Mouse (Mus musculus) C2C12 (cell line): ENCODE data around the gene Chd1. TPM values are rescaled to one million over a fixed set of nuclear protein-coding genes. Genes with fewer than 3 reads are reported as not detected.

Experiments
- H3K27me3 ChIP-seq: one replicate; pipeline ENCODE4 v1.6.1; 2011; ENCODE audit not compliant: control insufficient read depth, insufficient read depth, insufficient read length
- H3K36me3 ChIP-seq: one replicate; pipeline ENCODE4 v1.6.1; 2011; ENCODE audit not compliant: control insufficient read depth, insufficient read depth
- H3K4me3 ChIP-seq: one replicate; pipeline ENCODE4 v1.5.1; 2011; ENCODE audit warnings: mild to moderate bottlenecking, control low read depth; ENCODE audit not compliant: poor library complexity, insufficient read depth, severe bottlenecking
- H3K79me2 ChIP-seq: one replicate; pipeline ENCODE4 v1.6.1; 2011; ENCODE audit not compliant: control insufficient read depth, insufficient read depth
- H3K79me3 ChIP-seq: one replicate; pipeline ENCODE4 v1.6.1; 2011; ENCODE audit warnings: low read depth, control low read depth
- H3ac ChIP-seq: one replicate; pipeline ENCODE3; 2011; ENCODE audit warnings: low read depth; ENCODE audit not compliant: control insufficient read depth, insufficient read length
- CEBPB ChIP-seq: IDR thresholded peaks from one replicate; pipeline ENCODE4 v1.6.1; 2011; ENCODE audit warnings: low read depth, mild to moderate bottlenecking, control low read depth, moderate library complexity
- CTCF ChIP-seq: IDR thresholded peaks from one replicate; pipeline ENCODE4 v1.5.1; 2011; ENCODE audit not compliant: control insufficient read depth, insufficient read depth, insufficient read length
- FOSL1 ChIP-seq: IDR thresholded peaks from one replicate; pipeline ENCODE4 v1.8.0; 2011; ENCODE audit warnings: mild to moderate bottlenecking, low read length; ENCODE audit not compliant: poor library complexity, insufficient read depth, severe bottlenecking
- MAX ChIP-seq: IDR thresholded peaks from one replicate; pipeline ENCODE4 v1.6.1; 2011; ENCODE audit warnings: mild to moderate bottlenecking, control low read depth
- MYOD1 ChIP-seq: IDR thresholded peaks from one replicate; pipeline ENCODE4 v1.6.1; 2011; ENCODE audit warnings: low read depth; ENCODE audit not compliant: control insufficient read depth, insufficient read length
- MYOG ChIP-seq: IDR thresholded peaks from one replicate; pipeline ENCODE4 v1.6.1; 2011; ENCODE audit not compliant: control insufficient read depth, insufficient read length; ENCODE audit errors: extremely low read depth
- USF1 ChIP-seq: IDR thresholded peaks from one replicate; pipeline ENCODE4 v1.6.1; 2011; ENCODE audit warnings: low read depth, mild to moderate bottlenecking, control low read depth, moderate library complexity
- polyA plus RNA-seq: library from polyadenylated mRNA; unstranded; fragments of >200 nt; fragmentation: generic; extraction: Trizol; gene quantifications from one replicate; pipeline ENCODE4 v1.2.1, GENCODE M21; 2012; ENCODE audit warnings: missing spikeins

Chd1 gene
- polyA plus RNA-seq, 1 experiment = 6.9 TPM

GRCm38 (mm10) chr17:15817634-15818033, 112.9 kb downstream of the Chd1 start:
- peaks cover 80% of the 10 kb centered on the region for H3K36me3 ChIP-seq
- TF ChIP-seq FOSL1 = no peak
- no peak overlapping the region for H3ac ChIP-seq
- H3K79me2 ChIP-seq = peaks cover 100% of the 10 kb centered on the region
- H3K79me3 ChIP-seq = peaks cover 94% of the 10 kb centered on the region
- no peaks in the 10 kb centered on the region for H3K27me3 ChIP-seq
- H3K4me3 ChIP-seq = no peak overlapping the region

DNA sequence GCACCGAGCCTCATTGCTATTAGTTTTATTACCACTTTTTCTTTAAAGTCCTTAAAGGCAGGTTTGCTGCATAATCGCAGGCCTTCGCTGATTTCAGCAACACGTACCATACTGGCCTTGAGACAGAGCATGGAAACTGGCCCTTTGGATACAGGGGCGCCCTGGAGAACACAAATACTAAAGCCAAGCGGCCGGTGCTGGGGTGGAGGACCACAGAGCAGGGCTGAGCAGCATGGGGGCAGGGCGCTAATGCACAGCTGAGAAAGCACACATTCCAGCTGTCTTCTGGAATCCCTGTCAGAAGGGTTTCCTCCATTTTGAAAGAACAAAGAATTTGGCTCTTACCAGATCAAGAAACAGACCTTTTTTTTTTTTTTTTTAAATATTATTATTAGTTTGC, 113.6 kb downstream of the Chd1 start:
- H3K79me2 ChIP-seq = peaks cover 100% of the 10 kb centered on the region
- no peaks in the 10 kb centered on the region for H3K27me3 ChIP-seq
- H3K4me3 ChIP-seq = no peak overlapping the region
- H3K79me3 ChIP-seq = peaks cover 95% of the 10 kb centered on the region
- peaks cover 77% of the 10 kb centered on the region for H3K36me3 ChIP-seq
- H3ac ChIP-seq = no peak overlapping the region
- TF ChIP-seq CTCF (no peak), FOSL1 (no peak), USF1 (no peak), MAX (no peak), MYOD1 (no peak), CEBPB (no peak), MYOG (no peak)

DNA sequence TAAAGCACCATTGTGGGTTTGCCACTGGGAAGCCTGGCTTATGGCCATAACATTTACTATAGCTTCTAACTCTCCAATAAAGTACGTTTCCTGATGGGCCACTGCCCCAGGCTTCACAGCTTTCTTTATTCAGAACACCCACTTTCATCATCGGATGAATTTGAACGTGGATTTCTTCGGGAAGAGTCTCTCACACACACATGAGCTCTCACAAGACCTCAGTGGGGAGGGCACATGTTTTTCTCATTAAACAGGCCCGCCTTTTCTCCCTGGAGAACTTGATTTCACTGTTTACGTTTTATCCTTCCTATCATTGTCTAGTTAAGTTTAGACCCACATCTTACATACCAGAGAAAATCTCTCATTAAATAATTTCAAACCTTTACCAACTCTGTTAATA, 115.4 kb downstream of the Chd1 start:
- H3K79me3 ChIP-seq = peaks cover 95% of the 10 kb centered on the region
- H3K4me3 ChIP-seq = no peak overlapping the region
- peaks cover 60% of the 10 kb centered on the region for H3K36me3 ChIP-seq
- no peaks in the 10 kb centered on the region for H3K27me3 ChIP-seq
- peaks cover 100% of the 10 kb centered on the region for H3K79me2 ChIP-seq
- H3ac ChIP-seq = no peak overlapping the region
- no peak for TF ChIP-seq USF1
- TF ChIP-seq MYOD1 = no peak
- TF ChIP-seq MYOG = no peak
- TF ChIP-seq MAX = no peak
- TF ChIP-seq CEBPB = no peak
- TF ChIP-seq CTCF = no peak
- TF ChIP-seq FOSL1 = no peak

- peaks cover 95% of the 10 kb centered on the region for H3K79me3 ChIP-seq
- H3ac ChIP-seq = no peak overlapping the region
- no peak overlapping the region for H3K4me3 ChIP-seq
- no peaks in the 10 kb centered on the region for H3K27me3 ChIP-seq
- no peak for TF ChIP-seq MAX
- no peak for TF ChIP-seq CEBPB
- TF ChIP-seq MYOG = no peak
- no peak for TF ChIP-seq FOSL1
- TF ChIP-seq USF1 = no peak
- TF ChIP-seq MYOD1 = no peak
- no peak for TF ChIP-seq CTCF
- H3K36me3 ChIP-seq = peaks cover 54% of the 10 kb centered on the region
- H3K79me2 ChIP-seq = peaks cover 100% of the 10 kb centered on the region
Measured at GRCm38 (mm10) chr17:15820761-15821160, 116.0 kb downstream of the Chd1 start.

GRCm38 (mm10) chr17:15821706-15822105, 116.9 kb downstream of the Chd1 start:
- Histone ChIP-seq H3K79me2 (peaks cover 97% of the 10 kb centered on the region), H3K79me3 (peaks cover 88% of the 10 kb centered on the region), H3K36me3 (peaks cover 51% of the 10 kb centered on the region), H3K27me3 (no peaks in the 10 kb centered on the region), H3K4me3 (no peak overlapping the region), H3ac (no peak overlapping the region)
- TF ChIP-seq CEBPB (no peak), MYOD1 (no peak), FOSL1 (no peak), USF1 (no peak), MAX (no peak)

Other genes starting within 250 kb of the Chd1 start
- gene Psmb1, start 205.2 kb upstream of the Chd1 start, polyA plus RNA-seq = 216 TPM
- gene Tbp, start 205.1 kb upstream of the Chd1 start, polyA plus RNA-seq = 18.3 TPM
- 42.5 TPM for gene Pdcd2, start 177.7 kb upstream of the Chd1 start, polyA plus RNA-seq
- gene Prdm9, start 140.6 kb upstream of the Chd1 start, polyA plus RNA-seq = 0.43 TPM
- gene Rgmb, start 126.1 kb downstream of the Chd1 start, polyA plus RNA-seq = 5.6 TPM